Mouse (Mus musculus): Measurements from ENCODE around the gene Gm5788. TPM values are rescaled to one million over a fixed set of nuclear protein-coding genes. Genes with fewer than 3 reads are reported as not detected.

Gm5788 gene
- polyA plus RNA-seq, 1 experiment from 2014 or later = not detected

Other genes with a start within 250 kb of the Gm5788 start
- gene Vipas39, start 228.5 kb upstream of the Gm5788 start, polyA plus RNA-seq (2018) = 106 to 155 TPM (median 136 TPM) in 3 replicates
- 198 to 597 TPM (median 364 TPM) in 3 replicates for gene Ahsa1, start 228.2 kb upstream of the Gm5788 start, polyA plus RNA-seq (2018)
- 0.19 TPM in 1 of 3 replicates, not detected in the others for gene Ism2, start 195.0 kb upstream of the Gm5788 start, polyA plus RNA-seq (2018)
- 96.4 to 117 TPM (median 96.5 TPM) in 3 replicates for gene Sptlc2, start 106.4 kb upstream of the Gm5788 start, polyA plus RNA-seq (2018)
- 44.6 to 126 TPM (median 109 TPM) in 3 replicates for gene Slirp, start 50.8 kb upstream of the Gm5788 start, polyA plus RNA-seq (2018)
- 10.6 to 11.2 TPM (median 10.8 TPM) in 3 replicates for gene Alkbh1, start 50.7 kb upstream of the Gm5788 start, polyA plus RNA-seq (2018)
- gene Snw1, start 22.4 kb upstream of the Gm5788 start, polyA plus RNA-seq (2018) = 90.8 to 150 TPM (median 111 TPM) in 3 replicates
- gene Gm8300, start 19.6 kb downstream of the Gm5788 start, polyA plus RNA-seq (2018) = not detected in 3 replicates
- not detected in 3 replicates for gene Oog1, start 108.0 kb downstream of the Gm5788 start, polyA plus RNA-seq (2018)
- not detected in 3 replicates for gene Gm4027, start 124.1 kb downstream of the Gm5788 start, polyA plus RNA-seq (2018)
- not detected in 3 replicates for gene Gm16381, start 149.9 kb downstream of the Gm5788 start, polyA plus RNA-seq (2018)

Data from macrophage (primary cell).